Mouse (Mus musculus) megakaryocyte, embryonic 14.5 days (primary cell): ENCODE results near the gene Timp3.

Experiments
- FLI1 ChIP-seq: IDR thresholded peaks from 2 replicates; pipeline ENCODE4 v1.6.1; 2012; ENCODE audit warnings: low read length, inconsistent platforms, mixed read lengths
- GATA1 ChIP-seq: IDR thresholded peaks from 3 replicates; pipeline ENCODE4 v1.6.1; 2012; ENCODE audit warnings: mixed read lengths, low read length, inconsistent platforms, borderline replicate concordance

- TF ChIP-seq GATA1 (no peak), FLI1 (no peak)
Measured at GRCm38 (mm10) chr10:86298326-86298725, 1.8 kb upstream of the Timp3 start.
